Mouse (Mus musculus) WW6 (cell line): Measurements from ENCODE around the gene Dip2a.

ENCODE experiments used
- DNase-seq: peaks from one replicate; pipeline ENCODE4 v3.0.0-alpha.2; 2013; ENCODE audit warnings: low read depth, low spot score

The Dip2a gene

GRCm38 (mm10) chr10:76344711-76345539, at the start of gene Dip2a:
Gene Dip2a (minus strand): TSS chr10:76345291.
- peak; percentile 64 for DNase-seq

GRCm38 (mm10) chr10:76392596-76392995, 47.5 kb upstream of the Dip2a start:
- DNase-seq = no peak

- DNase-seq = no peak
These were observed 46.7 kb upstream of the Dip2a start for GRCm38 (mm10) chr10:76391786-76392185.

GRCm38 (mm10) chr10:76391166-76391565, 46.1 kb upstream of the Dip2a start:
- no peak for DNase-seq

- DNase-seq = no peak
These were observed 29.9 kb upstream of the Dip2a start for GRCm38 (mm10) chr10:76374981-76375380.

GRCm38 (mm10) chr10:76371736-76372135, 26.6 kb upstream of the Dip2a start:
- no peak for DNase-seq

- DNase-seq = no peak
These were observed 23.7 kb upstream of the Dip2a start for GRCm38 (mm10) chr10:76368766-76369165.

GRCm38 (mm10) chr10:76363233-76363632, 18.1 kb upstream of the Dip2a start:
- DNase-seq = no peak

- no peak for DNase-seq
These were observed 13.4 kb upstream of the Dip2a start for GRCm38 (mm10) chr10:76358468-76358867.

GRCm38 (mm10) chr10:76357286-76357875, 12.3 kb upstream of the Dip2a start:
- no peak for DNase-seq

GRCm38 (mm10) chr10:76354974-76355373, 9.9 kb upstream of the Dip2a start:
- DNase-seq = no peak

GRCm38 (mm10) chr10:76353986-76354385, 8.9 kb upstream of the Dip2a start:
- no peak for DNase-seq

GRCm38 (mm10) chr10:76351953-76352352, 6.9 kb upstream of the Dip2a start:
- DNase-seq = no peak

GRCm38 (mm10) chr10:76346589-76346988, 1.5 kb upstream of the Dip2a start:
- peak; percentile 55 for DNase-seq

- DNase-seq = no peak
These were observed 976 bp upstream of the Dip2a start for GRCm38 (mm10) chr10:76346043-76346491.

GRCm38 (mm10) chr10:76345540-76345902, 430 bp upstream of the Dip2a start:
- no peak for DNase-seq

- DNase-seq = no peak
These were observed 10.7 kb downstream of the Dip2a start for GRCm38 (mm10) chr10:76334350-76334749.

GRCm38 (mm10) chr10:76332040-76332439, 13.1 kb downstream of the Dip2a start:
- DNase-seq = no peak

- DNase-seq = no peak
These were observed 16.0 kb downstream of the Dip2a start for GRCm38 (mm10) chr10:76329093-76329492.

- DNase-seq = no peak
These were observed 16.5 kb downstream of the Dip2a start for GRCm38 (mm10) chr10:76328574-76328973.

- no peak for DNase-seq
These were observed 18.6 kb downstream of the Dip2a start for GRCm38 (mm10) chr10:76326304-76327006.

GRCm38 (mm10) chr10:76317623-76318022, 27.5 kb downstream of the Dip2a start:
- no peak for DNase-seq
